Mouse (Mus musculus): ENCODE data around the gene Tmem95. TPM values are rescaled to one million over a fixed set of nuclear protein-coding genes. Genes with fewer than 3 reads are reported as not detected.

The Tmem95 gene
- polyA plus RNA-seq, 1 experiment from 2014 or later, result 0.38 TPM

DNA sequence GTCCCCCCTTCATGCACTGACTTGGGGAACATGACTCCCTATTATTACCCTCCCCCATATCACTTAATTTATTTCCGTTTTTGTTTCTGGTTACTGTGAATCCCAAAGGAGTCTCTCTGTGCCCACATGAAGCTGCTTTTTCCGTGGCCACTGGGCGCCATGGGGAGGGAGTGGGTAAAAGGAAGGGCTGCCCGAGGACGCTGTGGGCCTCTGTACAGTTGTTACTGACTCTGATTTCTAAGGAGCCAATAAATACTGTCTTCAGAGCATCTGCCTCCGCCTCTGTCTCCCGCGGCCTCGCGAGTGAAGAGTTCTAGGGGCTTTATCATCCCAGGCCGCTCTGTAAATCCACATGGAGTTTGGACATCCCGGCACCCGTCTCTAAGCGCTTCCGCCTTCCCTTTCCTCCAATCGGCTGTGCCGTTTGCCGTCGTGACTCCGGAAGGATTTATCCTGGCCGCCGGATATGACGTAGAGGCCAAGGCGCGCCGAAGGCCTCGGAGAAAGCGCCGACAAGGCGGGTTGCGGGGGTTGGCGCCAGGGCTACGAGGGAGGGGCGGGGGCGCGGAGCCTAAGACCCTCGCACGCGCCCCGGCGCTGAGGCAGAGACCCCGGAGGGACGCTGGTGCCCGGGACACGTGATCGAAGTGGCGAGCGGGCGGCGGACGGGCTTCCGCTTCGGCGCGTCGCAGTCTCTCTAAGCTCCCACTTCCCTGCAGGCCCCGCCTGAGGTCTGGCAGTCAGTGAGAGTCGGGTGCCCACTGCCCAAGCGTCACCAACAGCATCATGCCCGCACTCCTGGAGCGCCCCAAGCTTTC is 35.9 kb upstream of the Tmem95 start, which contains the start of gene Gps2:
Gene Gps2, plus strand, starts transcription at position 335 of the 818 bp plus-strand sequence.
- peak; percentile 96 for DNase-seq (ENCODE audit: low spot score)
- Histone ChIP-seq H3K9me3 (ENCODE audit: control insufficient read depth, low read length) (no peaks in the 10 kb centered on the region), H3K4me1 (replicated peaks; ENCODE audit: control insufficient read depth, insufficient read depth, low read length) (peaks cover 12% of the 10 kb centered on the region), H3K27ac (ENCODE audit: low read depth) (peak within 1 kb of the TSS; percentile 84), H3K36me3 (ENCODE audit: control insufficient read depth, insufficient read depth, low read length) (peaks cover 88% of the 10 kb centered on the region), H3K4me3 (ENCODE audit: low read depth, low read length) (peak within 1 kb of the TSS; percentile 85), H3K9ac (ENCODE audit: low read length) (peak within 1 kb of the TSS; percentile 86), H3K27me3 (replicated peaks; ENCODE audit: control insufficient read depth, insufficient read depth, low read length) (no peaks in the 10 kb centered on the region), H3K4me2 (ENCODE audit: low read length) (peak within 1 kb of the TSS; percentile 87)
- ATAC-seq (replicated peaks; ENCODE audit: low FRiP score, low TSS enrichment, low read depth), result peak; percentile 90
- 2% methylated on average over 61 of the region's 61 CpGs for WGBS

DNA sequence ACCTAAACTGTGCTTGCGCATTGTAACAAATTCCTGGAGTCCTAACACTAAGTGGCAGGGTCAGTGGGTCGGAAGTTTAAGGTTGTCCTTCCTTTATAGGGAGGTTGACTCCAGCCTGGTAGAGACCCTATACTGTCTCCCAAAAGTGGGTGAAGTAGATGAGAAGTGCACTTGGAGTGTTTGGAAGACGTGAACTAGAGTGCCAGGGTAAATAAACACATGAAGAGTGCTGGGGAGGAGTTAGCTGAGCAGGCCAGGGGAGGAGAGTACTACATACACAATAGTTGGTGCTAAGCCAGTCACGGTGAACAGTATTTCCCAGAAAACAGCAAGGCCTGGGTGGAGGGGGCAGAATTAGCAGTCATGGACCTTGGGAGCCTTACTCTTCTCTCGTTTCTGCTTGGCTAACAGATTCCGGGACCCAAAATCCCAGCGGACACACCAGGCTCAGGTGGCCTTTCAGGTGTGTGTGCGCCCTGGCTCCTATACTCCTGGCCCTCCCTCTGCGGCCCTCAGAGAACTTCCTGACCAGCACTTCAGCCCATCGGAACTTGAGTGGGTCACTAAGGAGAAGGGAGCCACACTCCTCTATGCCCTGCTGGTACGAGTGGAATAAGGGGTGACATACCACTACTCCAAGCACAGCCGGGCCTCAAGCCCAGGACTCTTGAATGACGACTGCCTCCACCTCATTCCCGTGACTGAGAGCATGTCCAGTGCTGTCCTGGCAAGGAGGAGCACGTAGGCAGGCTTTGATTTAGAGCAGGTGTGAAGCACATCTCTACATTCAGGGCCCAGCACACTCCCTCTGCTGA is 35.1 kb upstream of the Tmem95 start:
- Histone ChIP-seq H3K4me2 (ENCODE audit: low read length) (peak overlapping the region; percentile 87), H3K36me3 (ENCODE audit: control insufficient read depth, insufficient read depth, low read length) (peaks cover 88% of the 10 kb centered on the region), H3K9ac (ENCODE audit: low read length) (no peak overlapping the region; the same call in 1 of the 2 replicates), H3K9me3 (ENCODE audit: control insufficient read depth, low read length) (no peaks in the 10 kb centered on the region), H3K27ac (ENCODE audit: low read depth) (no peak overlapping the region), H3K4me3 (ENCODE audit: low read depth, low read length) (peak overlapping the region; percentile 85), H3K4me1 (replicated peaks; ENCODE audit: control insufficient read depth, insufficient read depth, low read length) (peaks cover 8% of the 10 kb centered on the region), H3K27me3 (replicated peaks; ENCODE audit: control insufficient read depth, insufficient read depth, low read length) (no peaks in the 10 kb centered on the region)
- no peak for ATAC-seq (replicated peaks; ENCODE audit: low FRiP score, low TSS enrichment, low read depth)
- DNase-seq (ENCODE audit: low spot score), result no peak
- whole genome bisulfite sequencing, result 79% methylated on average over 15 of the region's 15 CpGs

DNA sequence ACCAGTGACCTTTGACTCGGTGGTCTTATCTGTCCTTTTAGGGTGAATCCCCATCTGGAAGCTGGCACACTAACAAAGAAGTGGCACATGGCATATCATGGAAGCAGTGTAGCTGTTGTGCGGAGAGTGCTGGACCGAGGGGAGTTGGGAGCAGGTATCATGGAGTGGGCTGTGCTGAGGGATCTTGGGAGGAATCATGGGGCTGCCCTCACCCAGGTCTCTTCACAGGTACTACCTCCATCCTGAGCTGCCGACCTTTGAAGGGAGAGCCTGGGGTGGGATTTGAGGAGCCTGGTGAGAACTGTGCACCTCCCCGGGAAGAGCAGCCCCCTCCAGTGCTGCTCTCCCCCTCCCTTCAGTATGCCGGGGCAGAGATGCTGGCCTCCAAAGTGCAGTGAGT is 33.9 kb upstream of the Tmem95 start:
- Histone ChIP-seq H3K4me2 (ENCODE audit: low read length) (no peak overlapping the region), H3K27ac (ENCODE audit: low read depth) (no peak overlapping the region), H3K9ac (ENCODE audit: low read length) (no peak overlapping the region), H3K36me3 (ENCODE audit: control insufficient read depth, insufficient read depth, low read length) (peaks cover 88% of the 10 kb centered on the region), H3K27me3 (replicated peaks; ENCODE audit: control insufficient read depth, insufficient read depth, low read length) (no peaks in the 10 kb centered on the region), H3K4me1 (replicated peaks; ENCODE audit: control insufficient read depth, insufficient read depth, low read length) (peaks cover 8% of the 10 kb centered on the region), H3K9me3 (ENCODE audit: control insufficient read depth, low read length) (no peaks in the 10 kb centered on the region), H3K4me3 (ENCODE audit: low read depth, low read length) (no peak overlapping the region)
- 90% methylated on average over 6 of the region's 6 CpGs for WGBS
- DNase-seq (ENCODE audit: low spot score) (no peak), ATAC-seq (replicated peaks; ENCODE audit: low FRiP score, low TSS enrichment, low read depth) (no peak)

GRCm38 (mm10) chr11:69910781-69911560 is 33.2 kb upstream of the Tmem95 start:
- peaks cover 88% of the 10 kb centered on the region for H3K36me3 ChIP-seq (ENCODE audit: control insufficient read depth, insufficient read depth, low read length)
- no peaks in the 10 kb centered on the region for H3K27me3 ChIP-seq (replicated peaks; ENCODE audit: control insufficient read depth, insufficient read depth, low read length)
- no peaks in the 10 kb centered on the region for H3K9me3 ChIP-seq (ENCODE audit: control insufficient read depth, low read length)
- WGBS, result 90% methylated on average over 17 of the region's 17 CpGs
- ATAC-seq (replicated peaks; ENCODE audit: low FRiP score, low TSS enrichment, low read depth) (no peak), DNase-seq (ENCODE audit: low spot score) (no peak)
- no peak overlapping the region for H3K4me3 ChIP-seq (ENCODE audit: low read depth, low read length)
- peaks cover 8% of the 10 kb centered on the region for H3K4me1 ChIP-seq (replicated peaks; ENCODE audit: control insufficient read depth, insufficient read depth, low read length)
- no peak overlapping the region for H3K9ac ChIP-seq (ENCODE audit: low read length)
- H3K4me2 ChIP-seq (ENCODE audit: low read length), result no peak overlapping the region
- H3K27ac ChIP-seq (ENCODE audit: low read depth), result no peak overlapping the region

DNA sequence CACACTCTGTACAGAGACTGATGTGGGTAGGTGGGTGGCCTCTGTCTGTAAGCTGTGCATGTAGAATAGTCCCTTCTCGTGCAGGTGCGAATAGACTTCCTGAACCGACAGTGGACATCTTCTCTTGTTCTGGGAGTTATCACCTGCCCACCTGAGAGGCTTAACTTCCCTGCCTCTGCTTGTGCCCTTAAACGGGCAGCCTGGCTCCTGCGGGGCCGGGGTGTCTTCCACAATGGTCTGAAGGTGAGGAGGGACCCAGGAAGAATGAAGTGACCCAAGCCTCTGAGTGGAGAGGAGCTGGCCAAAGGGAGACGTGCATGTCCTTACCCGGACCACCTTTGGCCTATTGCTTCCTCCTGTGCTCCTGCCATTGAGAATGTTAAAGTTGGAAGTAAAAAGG is 32.4 kb upstream of the Tmem95 start:
- DNase-seq (ENCODE audit: low spot score) (no peak), ATAC-seq (replicated peaks; ENCODE audit: low FRiP score, low TSS enrichment, low read depth) (no peak)
- Histone ChIP-seq H3K27me3 (replicated peaks; ENCODE audit: control insufficient read depth, insufficient read depth, low read length) (no peaks in the 10 kb centered on the region), H3K9ac (ENCODE audit: low read length) (no peak overlapping the region), H3K9me3 (ENCODE audit: control insufficient read depth, low read length) (no peaks in the 10 kb centered on the region), H3K4me2 (ENCODE audit: low read length) (no peak overlapping the region), H3K36me3 (ENCODE audit: control insufficient read depth, insufficient read depth, low read length) (peaks cover 88% of the 10 kb centered on the region), H3K27ac (ENCODE audit: low read depth) (no peak overlapping the region), H3K4me3 (ENCODE audit: low read depth, low read length) (no peak overlapping the region), H3K4me1 (replicated peaks; ENCODE audit: control insufficient read depth, insufficient read depth, low read length) (peaks cover 7% of the 10 kb centered on the region)
- 94% methylated on average over 8 of the region's 8 CpGs for WGBS

DNA sequence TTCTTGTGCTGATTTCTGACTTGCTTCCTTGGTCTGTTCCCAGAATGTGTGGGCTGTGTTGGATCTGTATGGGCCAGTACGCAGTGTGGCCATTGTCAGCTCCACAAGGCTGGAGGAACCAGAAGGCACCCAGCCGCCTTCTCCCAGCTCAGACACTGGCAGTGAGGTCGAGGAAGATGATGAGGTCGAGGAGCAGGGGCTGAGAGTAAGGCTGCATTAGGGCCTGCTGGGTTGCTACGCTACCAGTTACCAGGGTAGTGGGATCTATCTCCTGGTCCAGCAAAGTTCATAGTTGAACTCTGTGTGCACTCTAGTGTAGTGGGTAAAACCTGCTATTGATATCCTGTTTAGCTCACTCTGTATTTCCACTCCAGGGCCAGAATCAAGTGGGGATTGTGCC is 31.4 kb upstream of the Tmem95 start:
- H3K27ac ChIP-seq (ENCODE audit: low read depth), result no peak overlapping the region
- no peak for ATAC-seq (replicated peaks; ENCODE audit: low FRiP score, low TSS enrichment, low read depth)

DNA sequence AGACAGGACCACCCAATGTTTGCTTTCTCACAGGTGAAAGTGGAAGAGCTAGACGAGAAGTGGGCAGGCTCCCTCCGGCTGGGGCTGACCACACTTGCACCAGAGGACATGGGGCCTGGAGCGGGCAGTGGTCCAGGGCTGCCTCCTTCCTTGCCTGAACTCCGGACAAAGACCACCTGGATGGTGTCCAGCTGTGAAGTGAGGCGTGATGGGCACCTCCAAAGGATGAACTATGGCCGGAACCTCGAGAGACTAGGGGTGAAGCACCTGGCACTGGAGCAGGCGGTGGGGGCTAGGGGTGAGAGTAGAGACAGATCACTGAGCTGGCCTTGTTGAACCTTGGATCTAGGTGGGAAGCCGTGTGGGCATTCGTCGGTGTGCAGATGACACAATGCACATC is 30.8 kb upstream of the Tmem95 start:
- peaks cover 98% of the 10 kb centered on the region for H3K36me3 ChIP-seq (ENCODE audit: control insufficient read depth, insufficient read depth, low read length)
- WGBS, result 95% methylated on average over 11 of the region's 11 CpGs
- no peak overlapping the region for H3K9ac ChIP-seq (ENCODE audit: low read length)
- no peaks in the 10 kb centered on the region for H3K9me3 ChIP-seq (ENCODE audit: control insufficient read depth, low read length)
- H3K27ac ChIP-seq (ENCODE audit: low read depth), result no peak overlapping the region
- H3K4me1 ChIP-seq (replicated peaks; ENCODE audit: control insufficient read depth, insufficient read depth, low read length), result no peaks in the 10 kb centered on the region
- H3K4me2 ChIP-seq (ENCODE audit: low read length), result no peak overlapping the region
- DNase-seq (ENCODE audit: low spot score) (no peak), ATAC-seq (replicated peaks; ENCODE audit: low FRiP score, low TSS enrichment, low read depth) (no peak)
- no peak overlapping the region for H3K4me3 ChIP-seq (ENCODE audit: low read depth, low read length)
- no peaks in the 10 kb centered on the region for H3K27me3 ChIP-seq (replicated peaks; ENCODE audit: control insufficient read depth, insufficient read depth, low read length)

More for the DNA sequence above, 31.4 kb upstream of the Tmem95 start:
- no peak for DNase-seq (ENCODE audit: low spot score)
- H3K4me1 ChIP-seq (replicated peaks; ENCODE audit: control insufficient read depth, insufficient read depth, low read length), result no peaks in the 10 kb centered on the region
- H3K4me2 ChIP-seq (ENCODE audit: low read length), result no peak overlapping the region
- no peak overlapping the region for H3K4me3 ChIP-seq (ENCODE audit: low read depth, low read length)
- no peaks in the 10 kb centered on the region for H3K9me3 ChIP-seq (ENCODE audit: control insufficient read depth, low read length)
- peaks cover 93% of the 10 kb centered on the region for H3K36me3 ChIP-seq (ENCODE audit: control insufficient read depth, insufficient read depth, low read length)
- no peak overlapping the region for H3K9ac ChIP-seq (ENCODE audit: low read length)
- 86% methylated on average over 5 of the region's 5 CpGs for WGBS
- no peaks in the 10 kb centered on the region for H3K27me3 ChIP-seq (replicated peaks; ENCODE audit: control insufficient read depth, insufficient read depth, low read length)

DNA sequence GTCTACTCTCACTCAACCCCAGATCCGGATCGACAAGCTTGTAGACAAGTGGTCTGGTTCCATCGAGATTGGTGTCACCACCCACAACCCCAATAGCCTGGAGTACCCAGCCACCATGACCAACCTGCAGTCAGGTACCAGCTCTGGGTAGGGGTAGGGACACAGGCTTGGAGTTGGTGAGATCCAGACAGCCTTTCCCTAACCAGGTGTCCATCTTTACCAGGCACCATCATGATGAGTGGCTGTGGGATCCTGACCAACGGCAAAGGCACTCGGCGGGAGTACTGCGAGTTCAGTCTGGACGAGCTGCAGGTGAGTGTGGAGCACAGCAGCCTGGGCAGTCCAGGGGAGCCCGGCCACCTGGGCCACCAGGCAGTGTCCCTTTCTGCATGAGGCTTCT is 26.5 kb upstream of the Tmem95 start:
- Histone ChIP-seq H3K4me3 (ENCODE audit: low read depth, low read length) (no peak overlapping the region), H3K36me3 (ENCODE audit: control insufficient read depth, insufficient read depth, low read length) (peaks cover 62% of the 10 kb centered on the region), H3K9me3 (ENCODE audit: control insufficient read depth, low read length) (no peaks in the 10 kb centered on the region), H3K9ac (ENCODE audit: low read length) (no peak overlapping the region), H3K4me1 (replicated peaks; ENCODE audit: control insufficient read depth, insufficient read depth, low read length) (peaks cover 19% of the 10 kb centered on the region), H3K27me3 (replicated peaks; ENCODE audit: control insufficient read depth, insufficient read depth, low read length) (no peaks in the 10 kb centered on the region), H3K4me2 (ENCODE audit: low read length) (no peak overlapping the region), H3K27ac (ENCODE audit: low read depth) (no peak overlapping the region)
- ATAC-seq (replicated peaks; ENCODE audit: low FRiP score, low TSS enrichment, low read depth) (no peak), DNase-seq (ENCODE audit: low spot score) (no peak)
- 96% methylated on average over 9 of the region's 9 CpGs for WGBS
